Mouse (Mus musculus) heart, adult 2 months (tissue): ENCODE measurements around the gene Pex13. TPM values are rescaled to one million over a fixed set of nuclear protein-coding genes. Genes with fewer than 3 reads are reported as not detected.

Source experiments
- DNase-seq, 2 experiments: peaks; one replicate each; pipeline ENCODE4 v3.0.0; 2021
- H3K27ac ChIP-seq: fragments of 200-600 bp; 2 replicates; pipeline ENCODE4 v1.8.1; 2022
- H3K27me3 ChIP-seq: fragments of 200-500 bp; 2 replicates; pipeline ENCODE4 v1.6.1; 2012; ENCODE audit warnings: mild to moderate bottlenecking, low read length, inconsistent platforms, mixed read lengths; ENCODE audit not compliant: control insufficient read depth, insufficient read depth
- H3K36me3 ChIP-seq: fragments of 200-500 bp; 2 replicates; pipeline ENCODE4 v1.6.1; 2012; ENCODE audit warnings: low read length, inconsistent platforms; ENCODE audit not compliant: control insufficient read depth, insufficient read depth
- H3K4me1 ChIP-seq: fragments of 200-500 bp; 2 replicates; pipeline ENCODE4 v1.6.1; 2011; ENCODE audit warnings: low read length; ENCODE audit not compliant: control insufficient read depth, insufficient read depth
- H3K4me3 ChIP-seq: fragments of 200-600 bp; 2 replicates; pipeline ENCODE4 v1.8.1; 2022
- H3K79me2 ChIP-seq: fragments of 200-500 bp; replicated peaks from 2 replicates; pipeline ENCODE4 v1.6.1; 2012; ENCODE audit warnings: mild to moderate bottlenecking, inconsistent platforms, low read length, moderate library complexity, mixed read lengths; ENCODE audit not compliant: control insufficient read depth, insufficient read depth
- H3K9ac ChIP-seq: fragments of 200-500 bp; 2 replicates; pipeline ENCODE4 v1.6.1; 2012; ENCODE audit warnings: low read depth, mild to moderate bottlenecking, control low read depth, inconsistent platforms, low read length, mixed read lengths
- CTCF ChIP-seq: fragments of 200-600 bp; IDR thresholded peaks from 2 replicates; pipeline ENCODE4 v1.8.1; 2022; ENCODE audit warnings: antibody characterized with exemption, mild to moderate bottlenecking, moderate library complexity
- EP300 ChIP-seq: fragments of 200-500 bp; IDR thresholded peaks from 2 replicates; pipeline ENCODE4 v1.6.1; 2011; ENCODE audit warnings: low read depth, low read length, control low read depth; ENCODE audit not compliant: insufficient read depth
- POLR2A ChIP-seq: fragments of 200-500 bp; IDR thresholded peaks from 2 replicates; pipeline ENCODE4 v1.6.1; 2011; ENCODE audit warnings: mild to moderate bottlenecking, low read depth, low read length, control low read depth; ENCODE audit not compliant: insufficient read depth
- WGBS: fragments of 180-500 bp; shearing (Covaris S2); methylation state at CpG from one replicate; pipeline ENCODE4 v1.1.7; 2018; 5-methylcytosine and 5-hydroxymethylcytosine counted together
- intact Hi-C: fragments of 180-260 bp; cut with DNase I; formaldehyde crosslinking; loops from one replicate; pipeline ENCODE4 v1.15.1; 2025
- polyA plus RNA-seq: library from polyadenylated mRNA; depleted of rRNA; stranded (reverse); fragments of >200 nt; gene quantifications from 2 replicates; pipeline ENCODE4 v1.2.3, GENCODE M21; 2012
- total RNA-seq, 2 experiments: library from RNA; stranded (reverse); gene quantifications; 2 replicates each; pipeline ENCODE4 v1.2.3; 2021

The Pex13 gene
- total and polyA plus RNA-seq, 3 experiments = 8.2 to 29.2 (median 29.0) TPM

- peak within 1 kb of the TSS; percentile 92 for H3K27ac ChIP-seq
- H3K79me2 ChIP-seq = peaks cover 5% of the 10 kb centered on the region
- no peak for DNase-seq
- H3K4me1 ChIP-seq = peaks cover 2% of the 10 kb centered on the region
- H3K9ac ChIP-seq = peak within 1 kb of the TSS; percentile 93
- WGBS = under 1% methylated on average over 40 of the region's 40 CpGs
- peaks cover 2% of the 10 kb centered on the region; the same call in 1 of the 2 replicates for H3K36me3 ChIP-seq
- no peak for TF ChIP-seq EP300
- no peak for TF ChIP-seq POLR2A
- no peak for TF ChIP-seq CTCF
- peak within 1 kb of the TSS; percentile 96 for H3K4me3 ChIP-seq
- intact Hi-C loops = loop anchor here (1.0 to 10.0 kb wide), 3 partner anchors 32 to 171 kb away; partner anchors contain the start of genes 0610010F05Rik, Ahsa2 and Rel
- H3K27me3 ChIP-seq = no peaks in the 10 kb centered on the region
Observed at GRCm38 (mm10) chr11:23665311-23665786, 410 bp downstream of the Pex13 start, which contains the start of gene Pus10. Gene Pus10, plus strand, starts transcription at chr11:23665674.

- no peak for DNase-seq
- TF ChIP-seq EP300 = no peak
- TF ChIP-seq POLR2A = no peak
- TF ChIP-seq CTCF = no peak
- no peak overlapping the region for H3K4me3 ChIP-seq
Observed at GRCm38 (mm10) chr11:23664232-23664631, 1.5 kb downstream of the Pex13 start.

GRCm38 (mm10) chr11:23657791-23658190, 8.0 kb downstream of the Pex13 start:
- no peak overlapping the region for H3K4me3 ChIP-seq
- TF ChIP-seq CTCF (no peak), EP300 (no peak), POLR2A (no peak)
- 47% methylated on average over 2 of the region's 2 CpGs for WGBS
- peaks cover 6% of the 10 kb centered on the region for H3K79me2 ChIP-seq
- intact Hi-C loops = no loop called here
- peaks cover 2% of the 10 kb centered on the region for H3K4me1 ChIP-seq
- no peak overlapping the region for H3K27ac ChIP-seq
- H3K36me3 ChIP-seq = peaks cover 5% of the 10 kb centered on the region; the same call in 1 of the 2 replicates
- H3K27me3 ChIP-seq = no peaks in the 10 kb centered on the region
- no peak for DNase-seq
- H3K9ac ChIP-seq = no peak overlapping the region

More at GRCm38 (mm10) chr11:23664232-23664631, 1.5 kb downstream of the Pex13 start:
- no peak overlapping the region for H3K9ac ChIP-seq
- no peak overlapping the region for H3K27ac ChIP-seq
- intact Hi-C loops = loop anchor here (2.0 to 10.0 kb wide), 2 partner anchors 107 to 169 kb away; partner anchors contain the start of genes Ahsa2 and Rel
- peaks cover 2% of the 10 kb centered on the region; the same call in 1 of the 2 replicates for H3K36me3 ChIP-seq
- H3K27me3 ChIP-seq = no peaks in the 10 kb centered on the region
- peaks cover 5% of the 10 kb centered on the region for H3K79me2 ChIP-seq
- peaks cover 2% of the 10 kb centered on the region for H3K4me1 ChIP-seq

- peaks cover 2% of the 10 kb centered on the region for H3K79me2 ChIP-seq
- H3K27ac ChIP-seq = no peak overlapping the region
- intact Hi-C loops = no loop called here
- no peak for TF ChIP-seq POLR2A
- TF ChIP-seq EP300 = no peak
- TF ChIP-seq CTCF = no peak
- no peaks in the 10 kb centered on the region for H3K27me3 ChIP-seq
- no peak overlapping the region for H3K9ac ChIP-seq
- peaks cover 5% of the 10 kb centered on the region for H3K36me3 ChIP-seq
- H3K4me3 ChIP-seq = no peak overlapping the region
- WGBS = 77% methylated on average over 3 of the region's 3 CpGs
- no peaks in the 10 kb centered on the region; the same call in none of the 2 replicates for H3K4me1 ChIP-seq
- no peak for DNase-seq
Observed at GRCm38 (mm10) chr11:23653666-23654065, 12.1 kb downstream of the Pex13 start.

GRCm38 (mm10) chr11:23647835-23648234, 17.9 kb downstream of the Pex13 start:
- H3K27ac ChIP-seq = no peak overlapping the region
- intact Hi-C loops = no loop called here
- no peaks in the 10 kb centered on the region for H3K79me2 ChIP-seq
- no peaks in the 10 kb centered on the region for H3K27me3 ChIP-seq
- no peak overlapping the region for H3K4me3 ChIP-seq
- H3K36me3 ChIP-seq = no peaks in the 10 kb centered on the region; the same call in 1 of the 2 replicates
- H3K4me1 ChIP-seq = no peaks in the 10 kb centered on the region
- H3K9ac ChIP-seq = no peak overlapping the region
- TF ChIP-seq EP300 = no peak
- TF ChIP-seq POLR2A = no peak
- TF ChIP-seq CTCF = no peak
- 95% methylated on average over 3 of the region's 3 CpGs for WGBS
- DNase-seq = no peak

- Histone ChIP-seq H3K36me3 (no peaks in the 10 kb centered on the region; the same call in 1 of the 2 replicates), H3K4me1 (no peaks in the 10 kb centered on the region), H3K27ac (no peak overlapping the region), H3K79me2 (no peaks in the 10 kb centered on the region), H3K4me3 (no peak overlapping the region), H3K27me3 (no peaks in the 10 kb centered on the region), H3K9ac (no peak overlapping the region)
- intact Hi-C loops = no loop called here
- no peak for DNase-seq
- TF ChIP-seq EP300 (no peak), CTCF (no peak), POLR2A (no peak)
Observed at GRCm38 (mm10) chr11:23647431-23647830, 18.3 kb downstream of the Pex13 start.
